Mouse (Mus musculus): ENCODE data around the gene Vars. TPM values are rescaled to one million over a fixed set of nuclear protein-coding genes. Genes with fewer than 3 reads are reported as not detected.
A peak's percentile ranks its signal among the peaks of the same experiment; 100 is the strongest.

Gene Vars
- total and polyA plus RNA-seq, 3 experiments, result 90.3 to 280 (median 277) TPM

GRCm38 (mm10) chr17:35048932-35049440 is 48.2 kb downstream of the Vars start:
- Histone ChIP-seq H3K9me3 (replicated peaks; ENCODE audit: low read length) (peaks cover 3% of the 10 kb centered on the region), H3K27me3 (replicated peaks) (no peaks in the 10 kb centered on the region), H3K4me3 (replicated peaks in 1 of 3; ENCODE audit: low read depth in 2 of 3, low read length in 2 of 3, poor library complexity in 1 of 3) (no peak overlapping the region), H3K36me3 (replicated peaks in 1 of 2; ENCODE audit: control insufficient read depth in 1 of 2, insufficient read depth in 1 of 2, low read length in 1 of 2) (peaks cover 15 to 21% of the 10 kb centered on the region in 2 experiments), H3K4me2 (ENCODE audit: insufficient read depth, low read depth, poor library complexity, severe bottlenecking) (peak overlapping the region; percentile 59; the same call in 1 of the 2 replicates), H3K27ac (ENCODE audit: insufficient read depth, low read depth) (peak overlapping the region; percentile 68), H3K4me1 (ENCODE audit: control insufficient read depth in 1 of 2, insufficient read depth in 2 of 2) (peaks cover 6 to 43% of the 10 kb centered on the region in 2 experiments), H3K79me2 (replicated peaks; ENCODE audit: control insufficient read depth, extremely low read depth, insufficient read depth, poor library complexity, severe bottlenecking) (peaks cover 23% of the 10 kb centered on the region), H3K9ac (ENCODE audit: insufficient read depth, low read depth) (peak overlapping the region; percentile 96; the same call in 1 of the 2 replicates)
- dilution Hi-C loops (cut with MboI; ENCODE audit: extremely low pct_ligation_motif_present, extremely low pct_unique_long_range_greater_than_20kb, low sequenced_read_pairs) (no loop called here), in situ Hi-C loops (cut with MboI; ENCODE audit: low pct_ligation_motif_present, low pct_unique_long_range_greater_than_20kb, low sequenced_read_pairs) (no loop called here)
- no peak for DNase-seq (ENCODE audit: extremely low read depth)
- TF ChIP-seq JUND (conservative IDR thresholded peaks at IDR 0.05; ENCODE audit: low read depth, low read length), result no peak
- no peak for TF ChIP-seq ZC3H11A (IDR thresholded peaks at IDR 0.05; ENCODE audit: low read depth, low read length)
- no peak for TF ChIP-seq KAT2A (IDR thresholded peaks at IDR 0.05; ENCODE audit: insufficient replicate concordance, low read length)
- TF ChIP-seq POLR2A (IDR thresholded peaks at IDR 0.05; ENCODE audit: low read depth, low read length), result no peak
- no peak for TF ChIP-seq IRF4 (IDR thresholded peaks at IDR 0.05; ENCODE audit: low read depth, low read length)
- no peak for TF ChIP-seq MAFK (IDR thresholded peaks at IDR 0.05; ENCODE audit: insufficient replicate concordance, low read length)
- TF ChIP-seq CHD1 (IDR thresholded peaks at IDR 0.05; ENCODE audit: low read depth, low read length), result no peak
- TF ChIP-seq MAZ (IDR thresholded peaks at IDR 0.05; ENCODE audit: low read depth, low read length), result no peak
- no peak for TF ChIP-seq CTCF (conservative IDR thresholded peaks at IDR 0.05 in 1 of 2, IDR thresholded peaks at IDR 0.05 in 1 of 2; ENCODE audit: low read depth in 2 of 2, low read length in 2 of 2)

- TF ChIP-seq ELF1 (IDR thresholded peaks at IDR 0.05; ENCODE audit: low read depth, low read length), result peak; percentile 39
- 0 out of 2 replicates have a peak, but pooled peaks have one; percentile 14 for TF ChIP-seq TBP (conservative IDR thresholded peaks at IDR 0.05; ENCODE audit: low read depth, low read length)
- TF ChIP-seq E2F4 (IDR thresholded peaks at IDR 0.05; ENCODE audit: insufficient replicate concordance, low read depth, low read length), result no peak
- TF ChIP-seq MYC (IDR thresholded peaks at IDR 0.05; ENCODE audit: low read depth, low read length), result no peak
- TF ChIP-seq UBTF (IDR thresholded peaks at IDR 0.05; ENCODE audit: low read depth, low read length), result no peak
- no peak for TF ChIP-seq PAX5 (IDR thresholded peaks at IDR 0.05; ENCODE audit: low read length)
- no peak for TF ChIP-seq MXI1 (IDR thresholded peaks at IDR 0.05; ENCODE audit: low read depth, low read length)
- TF ChIP-seq MAFK (IDR thresholded peaks at IDR 0.05; ENCODE audit: insufficient replicate concordance, low read length), result no peak
- no peak for TF ChIP-seq RCOR1 (conservative IDR thresholded peaks at IDR 0.05; ENCODE audit: low read depth, low read length)
- TF ChIP-seq NRF1 (IDR thresholded peaks at IDR 0.05; ENCODE audit: low read depth, low read length), result no peak
- peak; percentile 18; the same call in 1 of the 2 replicates for TF ChIP-seq NELFE (IDR thresholded peaks at IDR 0.05; ENCODE audit: low read depth, low read length)
- TF ChIP-seq TCF12 (IDR thresholded peaks at IDR 0.05; ENCODE audit: low read depth, low read length), result peak; percentile 38; the same call in 1 of the 2 replicates
- no peak for TF ChIP-seq JUN (IDR thresholded peaks at IDR 0.05; ENCODE audit: insufficient read depth, low read depth, low read length)
- TF ChIP-seq EP300 (IDR thresholded peaks at IDR 0.05; ENCODE audit: low read length), result no peak
- peak; percentile 15; the same call in 1 of the 2 replicates for TF ChIP-seq BHLHE40 (IDR thresholded peaks at IDR 0.05; ENCODE audit: low read depth, low read length)
- TF ChIP-seq SMC3 (IDR thresholded peaks at IDR 0.05; ENCODE audit: low read depth, low read length), result peak; percentile 7; the same call in 1 of the 2 replicates
- no peak; the same call in 1 of the 2 replicates for TF ChIP-seq RAD21 (IDR thresholded peaks at IDR 0.05; ENCODE audit: low read depth, low read length)
- no peak for TF ChIP-seq USF2 (conservative IDR thresholded peaks at IDR 0.05; ENCODE audit: low read depth, low read length)
- TF ChIP-seq GABPA (IDR thresholded peaks at IDR 0.05; ENCODE audit: insufficient replicate concordance, low read depth, low read length), result no peak
- Histone ChIP-seq H3K9ac (ENCODE audit: insufficient read depth, low read depth) (peak within 1 kb of the TSS; percentile 96), H3K79me2 (replicated peaks; ENCODE audit: control insufficient read depth, extremely low read depth, insufficient read depth, poor library complexity, severe bottlenecking) (peaks cover 27% of the 10 kb centered on the region), H3K36me3 (replicated peaks in 1 of 2; ENCODE audit: control insufficient read depth in 1 of 2, insufficient read depth in 1 of 2, low read length in 1 of 2) (peaks cover 19 to 26% of the 10 kb centered on the region in 2 experiments), H3K4me3 (replicated peaks in 1 of 3; ENCODE audit: low read depth in 2 of 3, low read length in 2 of 3, poor library complexity in 1 of 3) (peak within 1 kb of the TSS; percentile 79 to 94 (median 86)), H3K4me2 (ENCODE audit: insufficient read depth, low read depth, poor library complexity, severe bottlenecking) (peak within 1 kb of the TSS; percentile 59), H3K27ac (ENCODE audit: insufficient read depth, low read depth) (peak within 1 kb of the TSS; percentile 96), H3K9me3 (replicated peaks; ENCODE audit: low read length) (peaks cover 7% of the 10 kb centered on the region), H3K27me3 (replicated peaks) (no peaks in the 10 kb centered on the region), H3K4me1 (ENCODE audit: control insufficient read depth in 1 of 2, insufficient read depth in 2 of 2) (peaks cover 6 to 40% of the 10 kb centered on the region in 2 experiments)
- dilution Hi-C loops (cut with MboI; ENCODE audit: extremely low pct_ligation_motif_present, extremely low pct_unique_long_range_greater_than_20kb, low sequenced_read_pairs) (no loop called here), in situ Hi-C loops (cut with MboI; ENCODE audit: low pct_ligation_motif_present, low pct_unique_long_range_greater_than_20kb, low sequenced_read_pairs) (no loop called here)
- DNase-seq (ENCODE audit: extremely low read depth), result peak; percentile 56
Measured at GRCm38 (mm10) chr17:35049561-35050016, 48.8 kb downstream of the Vars start, which contains the start of gene Clic1. Gene Clic1 (plus strand): TSS chr17:35049966.
